Mouse (Mus musculus): Measurements from ENCODE around the gene Ankrd53.
"Not testable (repeated sequence)": the region's sequence is repeated elsewhere in the genome, so short reads cannot be mapped to it uniquely, and the experiment has no call there.

Gene Ankrd53

GRCm38 (mm10) chr6:83766982-83767381 lies 4.5 kb downstream of the Ankrd53 start:
- CTCF ChIA-PET, result no interaction called here

GRCm38 (mm10) chr6:83768485-83768884 lies 6.0 kb downstream of the Ankrd53 start:
- CTCF ChIA-PET, result no interaction called here

GRCm38 (mm10) chr6:83774126-83774525 lies 11.7 kb downstream of the Ankrd53 start:
- CTCF ChIA-PET, result no interaction called here

- CTCF ChIA-PET, result interaction anchor here (0.6 kb wide), 1 partner anchor 24 kb away, joined by 3 read pairs; no protein-coding TSS in a partner anchor
Measured at GRCm38 (mm10) chr6:83774781-83775563, 12.5 kb downstream of the Ankrd53 start.

GRCm38 (mm10) chr6:83775638-83776293 lies 13.3 kb downstream of the Ankrd53 start, which contains the start of gene Tex261:
Gene Tex261 (minus strand): TSS chr6:83775813.
- CTCF ChIA-PET, result interaction anchor here (0.6 kb wide), 1 partner anchor 23 kb away, joined by 3 read pairs; no protein-coding TSS in a partner anchor

- CTCF ChIA-PET, result interaction anchor here (1.0 kb wide), 1 partner anchor 14 kb away, joined by 3 read pairs; no protein-coding TSS in a partner anchor
Measured at GRCm38 (mm10) chr6:83778306-83778705, 15.9 kb downstream of the Ankrd53 start.

GRCm38 (mm10) chr6:83779026-83779425 lies 16.6 kb downstream of the Ankrd53 start:
- CTCF ChIA-PET, result interaction anchor here (0.7 kb wide), 1 partner anchor 15 kb away, joined by 3 read pairs; no protein-coding TSS in a partner anchor

- CTCF ChIA-PET, result no interaction called here
Measured at GRCm38 (mm10) chr6:83786426-83786825, 24.0 kb downstream of the Ankrd53 start.

- CTCF ChIA-PET, result no interaction called here
Measured at GRCm38 (mm10) chr6:83788554-83788953, 26.1 kb downstream of the Ankrd53 start.

GRCm38 (mm10) chr6:83790533-83790932 lies 28.1 kb downstream of the Ankrd53 start:
- CTCF ChIA-PET, result not testable (repeated sequence)

GRCm38 (mm10) chr6:83791251-83791890 lies 28.9 kb downstream of the Ankrd53 start:
- CTCF ChIA-PET, result interaction anchor here (1.3 kb wide), 1 partner anchor 14 kb away, joined by 3 read pairs; no protein-coding TSS in a partner anchor

GRCm38 (mm10) chr6:83794760-83795296 lies 32.4 kb downstream of the Ankrd53 start, which contains the start of gene Nagk:
Gene Nagk (plus strand): TSS chr6:83794982.
- CTCF ChIA-PET, result no interaction called here

GRCm38 (mm10) chr6:83795492-83795900 lies 33.1 kb downstream of the Ankrd53 start:
- CTCF ChIA-PET, result no interaction called here

- CTCF ChIA-PET, result interaction anchor here (0.5 to 0.6 kb wide), 2 partner anchors 88 to 557 kb away, joined by 3 to 4 read pairs; no protein-coding TSS in a partner anchor
Measured at GRCm38 (mm10) chr6:83796686-83797085, 34.2 kb downstream of the Ankrd53 start.

- CTCF ChIA-PET, result no interaction called here
Measured at GRCm38 (mm10) chr6:83802033-83802432, 39.6 kb downstream of the Ankrd53 start.

- CTCF ChIA-PET, result no interaction called here
Measured at GRCm38 (mm10) chr6:83802846-83803245, 40.4 kb downstream of the Ankrd53 start.

- CTCF ChIA-PET, result no interaction called here
Measured at GRCm38 (mm10) chr6:83815801-83816200, 53.4 kb downstream of the Ankrd53 start.
